ENCODE assay signal across 20 mouse cellular contexts in genomic region chr15:31414179-31414898, GRCm38 (mm10). TPM values are rescaled to one million over a fixed set of nuclear protein-coding genes. Genes with fewer than 3 reads are reported as not detected.
DNase-seq lines count a peak whose midpoint lies in the region; ATAC-seq lines count a peak whose summit lies in the region.
"Had no signal": no experiment of that assay in that cellular context is flagged by ENCODE, and none has a peak within 500 bp of the region (broad histone marks: within the 10 kb centered on the region; RNA-seq: fewer than 3 reads in every experiment).

No protein-coding gene starts in this region.

- DNase-seq in kidney, adult 11 months = peak; percentile 81
- peak; percentile 75 for DNase-seq in MEL-GATA-1-ER (ENCODE audit: extremely low read depth, low read depth)
- peak; percentile 82 for DNase-seq in yolk sac, embryonic 10.5 days (ENCODE audit: low spot score)
- DNase-seq in retina, embryonic 14.5 days (ENCODE audit: low spot score) = no peak
- DNase-seq in heart, postnatal 36 days = no peak
- DNase-seq: cerebellum, adult 2 months; right cerebral cortex, postnatal 14 days; spleen, adult 18-20 months; thymus, postnatal 4 days had no signal

- no peaks in the 10 kb centered on the region for H3K27me3 ChIP-seq in kidney, embryonic 14.5 days (ENCODE audit: control insufficient read depth, insufficient read depth, low read length)
- no peaks in the 10 kb centered on the region for H3K27me3 ChIP-seq in kidney, embryonic 15.5 days
- H3K27me3 ChIP-seq: CH12.LX; midbrain, embryonic 13.5 days had no signal

- ATAC-seq in kidney, embryonic 14.5 days (ENCODE audit: low FRiP score, low TSS enrichment) = no peak
- no peak for ATAC-seq in kidney, embryonic 15.5 days (replicated peaks; ENCODE audit: low FRiP score)
- ATAC-seq: hindbrain, postnatal 0 days; midbrain, embryonic 13.5 days had no signal

- H3K27ac ChIP-seq in kidney, embryonic 14.5 days (ENCODE audit: low read depth, low read length) = no peak overlapping the region
- 0 out of 2 replicates have a peak overlapping the region, but pooled peaks have one; percentile 22 for H3K27ac ChIP-seq in kidney, embryonic 15.5 days
- H3K27ac ChIP-seq: embryonic facial prominence, embryonic 10.5 days; hindbrain, postnatal 0 days; limb, embryonic 10.5 days; midbrain, embryonic 13.5 days had no signal

- H3K9me3 ChIP-seq in kidney, embryonic 14.5 days (ENCODE audit: control insufficient read depth, low read length) = no peaks in the 10 kb centered on the region
- no peaks in the 10 kb centered on the region for H3K9me3 ChIP-seq in kidney, embryonic 15.5 days (replicated peaks)
- H3K9me3 ChIP-seq: embryonic facial prominence, embryonic 10.5 days; limb, embryonic 10.5 days; midbrain, embryonic 13.5 days had no signal

- no peak overlapping the region for H3K4me3 ChIP-seq in kidney, embryonic 14.5 days (ENCODE audit: low read length)
- no peak overlapping the region for H3K4me3 ChIP-seq in kidney, embryonic 15.5 days (replicated peaks)
- H3K4me3 ChIP-seq: embryonic facial prominence, embryonic 10.5 days; limb, embryonic 10.5 days; midbrain, embryonic 13.5 days; myocyte had no signal

- intact Hi-C loops in heart, postnatal 36 days (cut with DNase I) = no loop called here

- 69% methylated on average over 6 of the region's 6 CpGs for WGBS in kidney, embryonic 14.5 days
- WGBS in kidney, embryonic 15.5 days = 62% methylated on average over 6 of the region's 6 CpGs

- no peak overlapping the region for H3K4me2 ChIP-seq in kidney, embryonic 14.5 days (replicated peaks; ENCODE audit: low read depth, low read length)
- H3K4me2 ChIP-seq in kidney, embryonic 15.5 days = no peak overlapping the region
- H3K4me2 ChIP-seq: lung, embryonic 14.5 days; midbrain, embryonic 13.5 days had no signal

- H3K4me1 ChIP-seq in kidney, embryonic 14.5 days (ENCODE audit: control insufficient read depth, insufficient read depth, low read length) = 0 out of 2 replicates have a peak, but pooled peaks cover 3% of the 10 kb centered on the region
- H3K4me1 ChIP-seq in kidney, embryonic 15.5 days = peaks cover 11% of the 10 kb centered on the region

- H3K36me3 ChIP-seq in kidney, embryonic 14.5 days (ENCODE audit: control insufficient read depth, insufficient read depth, low read length) = no peaks in the 10 kb centered on the region
- no peaks in the 10 kb centered on the region for H3K36me3 ChIP-seq in kidney, embryonic 15.5 days
- H3K36me3 ChIP-seq: embryonic facial prominence, embryonic 10.5 days; limb, embryonic 10.5 days; midbrain, embryonic 13.5 days had no signal

- H3K9ac ChIP-seq in kidney, embryonic 14.5 days (ENCODE audit: low read depth, low read length) = no peak overlapping the region
- no peak overlapping the region for H3K9ac ChIP-seq in kidney, embryonic 15.5 days
- H3K9ac ChIP-seq: lung, embryonic 14.5 days; midbrain, embryonic 13.5 days had no signal

RNA-seq across cellular contexts. Expression of gene Ropn1l, which starts 39.2 kb away (rescaled TPM):
- polyA plus RNA-seq in kidney, embryonic 14.5 days (2014; fragmentation: Nextera tagmentation; extraction: Ambion mirVana) = 3.8 and 3.9 TPM in 2 replicates
- 3.0 and 3.4 TPM in 2 replicates for polyA plus RNA-seq in kidney, embryonic 15.5 days (2015; fragmentation: Nextera tagmentation; extraction: Ambion mirVana)
- not detected for total RNA-seq in heart, postnatal 36 days (2021)
- total RNA-seq: gastrocnemius, adult 8-10 months; hematopoietic stem cell, adult 5-6 weeks had no signal

RNA-seq across cellular contexts. Expression of gene Ankrd33b, which starts 46.8 kb away (rescaled TPM):
- polyA plus RNA-seq in kidney, embryonic 14.5 days (2014; fragmentation: Nextera tagmentation; extraction: Ambion mirVana) = 2.1 and 3.7 TPM in 2 replicates
- 6.2 and 6.5 TPM in 2 replicates for polyA plus RNA-seq in kidney, embryonic 15.5 days (2015; fragmentation: Nextera tagmentation; extraction: Ambion mirVana)
- 10 to 100 TPM; 22.9 to 32.0 TPM for total RNA-seq in heart, postnatal 36 days (2021)

Comparison
In these comparisons a context has a peak if more than half of its experiments do, and no peak if none do; other contexts are left out.
1. DNase-seq: peak in kidney, adult 11 months (single experiment), MEL-GATA-1-ER (single experiment) and yolk sac, embryonic 10.5 days (single experiment); none in retina, embryonic 14.5 days (single experiment) and heart, postnatal 36 days (0 of 2).